Mouse (Mus musculus) heart, postnatal 25 days (tissue): ENCODE results near the gene Mctp1. TPM values are rescaled to one million over a fixed set of nuclear protein-coding genes. Genes with fewer than 3 reads are reported as not detected.

Experiments used
- DNase-seq: peaks from one replicate; pipeline ENCODE4 v3.0.0; 2022; ENCODE audit warnings: low spot score
- intact Hi-C: fragments of 180-260 bp; cut with DNase I; formaldehyde crosslinking; loops from one replicate; pipeline ENCODE4 v1.15.1; 2025
- total RNA-seq, 2 experiments: library from RNA; stranded (reverse); gene quantifications; 2 replicates each; pipeline ENCODE4 v1.2.3; 2021

The Mctp1 gene
- total RNA-seq, 2 experiments from 2014 or later, result 1.8 to 2.3 TPM

DNA sequence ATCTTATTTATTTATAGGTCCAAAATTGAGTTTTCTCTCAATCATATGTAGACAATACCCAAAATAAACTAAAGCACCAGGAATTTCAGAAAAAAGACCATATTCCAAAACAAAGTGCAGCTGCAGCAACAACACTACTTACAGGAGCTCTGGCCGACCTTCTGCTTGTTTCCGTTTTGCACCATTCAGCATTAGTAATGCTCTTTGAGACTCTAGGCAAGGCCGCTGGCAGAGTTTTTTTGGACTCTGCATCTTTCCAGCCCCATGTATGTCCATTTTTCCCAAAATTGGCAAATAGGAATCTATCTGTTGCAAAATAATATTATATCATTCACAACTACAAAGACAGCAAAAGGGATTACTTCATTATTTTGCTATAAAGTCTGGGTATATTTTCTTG, 665.4 kb downstream of the Mctp1 start:
- DNase-seq, result no peak
- intact Hi-C loops, result loop anchor here (10.0 kb wide), 2 partner anchors 165 to 1155 kb away; no protein-coding TSS in a partner anchor

DNA sequence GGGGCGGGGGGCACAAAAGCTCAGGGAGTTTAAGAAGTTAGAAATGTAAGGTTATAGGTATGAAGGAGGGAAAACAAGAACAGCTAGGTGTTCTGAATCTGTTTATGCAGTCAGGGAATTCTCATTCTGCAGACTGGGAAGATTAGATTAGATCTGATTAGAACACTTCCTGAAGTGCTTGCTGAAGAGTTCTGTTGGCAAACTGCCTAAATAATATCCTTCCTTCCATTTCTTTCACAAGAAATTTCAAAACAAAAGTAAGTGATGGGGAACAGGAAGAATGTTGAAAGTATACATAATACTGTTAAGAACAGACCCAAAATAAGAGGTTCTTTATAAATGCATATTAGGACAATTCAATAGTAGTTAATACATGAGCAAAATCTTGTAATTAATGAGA, 678.9 kb downstream of the Mctp1 start:
- DNase-seq, result no peak
- intact Hi-C loops, result no loop called here

DNA sequence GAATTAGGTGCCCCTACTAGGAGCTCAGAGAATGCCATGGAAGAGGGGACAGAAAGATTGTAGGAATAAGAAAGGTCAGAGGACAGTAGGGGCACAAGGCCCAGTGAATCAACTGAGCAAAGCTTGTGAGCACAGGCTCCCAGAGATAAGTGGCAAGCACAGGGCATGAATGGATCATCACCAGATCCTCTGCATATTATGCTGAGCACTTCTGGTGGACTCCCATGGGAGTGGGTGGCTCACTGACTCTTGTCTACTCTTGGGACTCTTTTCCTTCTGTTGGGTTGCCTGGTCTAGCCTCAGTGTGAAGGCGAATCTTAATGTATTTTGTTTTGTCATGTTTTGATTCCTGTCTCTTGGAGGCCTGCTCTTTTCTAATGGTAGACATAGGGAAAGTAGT, 684.5 kb downstream of the Mctp1 start:
- intact Hi-C loops, result no loop called here
- no peak for DNase-seq

DNA sequence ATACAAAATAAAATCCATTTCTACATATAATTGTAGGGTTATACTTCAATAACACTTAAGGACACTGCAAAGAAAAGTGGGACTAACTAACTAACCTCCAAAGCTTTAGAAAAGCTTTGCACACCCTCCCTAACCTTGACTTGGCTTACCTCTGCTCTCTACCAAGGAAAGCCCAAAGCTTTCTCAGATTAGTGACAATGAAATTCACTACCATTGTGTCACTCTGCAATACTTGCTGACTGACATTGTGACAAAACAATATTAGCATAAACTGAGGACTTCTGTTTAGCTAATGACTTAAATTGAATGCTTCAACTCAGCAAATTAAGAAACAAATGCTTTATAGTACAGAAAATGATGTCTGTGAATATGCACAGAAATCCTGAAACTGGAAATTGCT, 687.7 kb downstream of the Mctp1 start:
- no peak for DNase-seq
- intact Hi-C loops, result no loop called here

Other genes starting within 250 kb of the Mctp1 start
- gene Fam81b, start 79.5 kb upstream of the Mctp1 start, total RNA-seq, result not detected